Mouse (Mus musculus) lung, postnatal 0 days (tissue): ENCODE measurements around the gene Plxnb3.

ENCODE experiments used
- CTCF ChIP-seq: IDR thresholded peaks from 2 replicates; pipeline ENCODE4 v1.5.1; 2016; ENCODE audit warnings: antibody characterized with exemption, mild to moderate bottlenecking
- EP300 ChIP-seq: IDR thresholded peaks from 2 replicates; pipeline ENCODE4 v1.6.1; 2016; ENCODE audit warnings: antibody characterized with exemption, mild to moderate bottlenecking, control low read depth

DNA sequence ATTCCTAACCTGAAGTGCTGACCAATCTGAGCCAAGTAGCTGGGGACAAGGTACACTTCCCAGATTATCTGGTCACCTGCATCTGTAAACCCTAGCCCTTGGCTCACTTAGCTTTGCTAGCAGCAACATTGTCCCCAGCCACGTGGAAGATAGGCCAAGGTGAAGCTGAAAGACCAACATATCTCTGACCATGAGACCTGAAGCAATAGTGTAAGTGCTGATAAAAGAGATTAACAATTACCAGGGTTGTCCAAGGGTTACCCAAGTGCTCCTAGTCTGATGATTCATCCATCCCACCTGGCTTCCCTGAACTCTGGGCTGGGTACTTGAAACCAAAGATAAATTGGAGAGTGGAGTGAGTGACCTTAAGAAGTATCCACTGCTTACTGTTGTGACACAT is 26.0 kb upstream of the Plxnb3 start:
- TF ChIP-seq CTCF, result no peak
- TF ChIP-seq EP300, result no peak
